Mouse (Mus musculus) monocyte, adult 2 months (primary cell): ENCODE results near the gene Sh3pxd2a.

Source experiments
- DNase-seq, 2 experiments: peaks; one replicate each; pipeline ENCODE4 v3.0.0; 2022; ENCODE audit warnings: low spot score in 2 of 2, low read depth in 1 of 2

The Sh3pxd2a gene

DNA sequence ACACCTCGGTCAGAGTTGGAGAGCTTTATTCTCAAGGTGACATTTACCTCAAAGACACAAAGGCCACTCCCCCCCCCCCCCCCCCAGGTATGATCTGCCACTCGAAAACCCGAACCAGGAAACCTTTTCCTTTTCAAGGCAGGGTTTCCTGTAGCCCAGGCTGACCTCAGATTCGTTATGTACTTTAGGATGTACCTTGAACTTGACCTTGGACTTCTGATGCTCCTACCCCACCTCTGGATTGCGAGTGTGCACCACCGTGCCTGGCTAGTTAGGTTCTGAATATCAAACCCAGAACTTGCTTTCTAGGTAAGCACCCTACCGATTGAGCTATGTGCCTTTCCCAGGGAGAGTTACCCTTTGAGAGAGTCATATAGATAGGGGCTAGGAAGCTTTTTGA, 215.9 kb downstream of the Sh3pxd2a start:
- DNase-seq: no peak

DNA sequence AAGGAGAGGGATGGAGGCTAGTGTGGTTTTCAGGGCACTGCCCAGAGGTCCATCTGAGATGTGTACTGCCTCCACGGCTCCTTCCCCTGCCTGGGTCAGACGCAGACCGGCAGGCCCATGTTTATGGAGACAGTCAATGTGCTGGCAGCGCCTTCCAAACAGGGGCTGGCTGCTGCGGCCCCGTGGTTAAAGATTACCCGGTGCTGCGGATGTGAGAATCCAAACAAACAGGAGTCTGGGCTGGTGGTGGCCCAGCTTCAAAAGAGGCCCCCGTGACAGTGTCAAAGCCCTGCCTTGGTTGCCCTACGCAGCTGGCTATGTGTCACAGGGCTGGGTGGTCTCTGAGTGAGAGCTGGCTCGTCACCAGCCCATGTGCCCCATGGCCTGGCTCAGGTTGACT, 216.4 kb downstream of the Sh3pxd2a start:
- DNase-seq: no peak

DNA sequence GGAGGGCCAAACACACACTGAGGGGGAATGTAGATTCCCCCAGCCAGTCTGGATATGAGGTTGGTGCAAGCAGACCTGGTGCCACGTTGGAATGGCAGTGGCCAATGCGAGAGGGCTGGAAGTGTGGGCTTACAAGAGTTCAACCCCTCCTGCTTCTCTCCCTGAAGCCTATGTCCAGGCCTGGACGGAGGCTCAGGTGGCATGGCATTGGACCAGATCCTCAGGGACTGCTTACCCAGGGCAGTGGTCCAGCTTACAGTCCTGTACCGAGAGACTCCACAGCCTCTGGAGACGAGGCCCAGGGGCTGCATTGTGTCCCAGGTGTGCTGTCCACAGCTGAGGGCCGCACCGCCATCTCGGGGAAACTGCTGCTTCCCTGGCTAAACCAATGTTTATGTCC, 218.7 kb downstream of the Sh3pxd2a start:
- DNase-seq: no peak

DNA sequence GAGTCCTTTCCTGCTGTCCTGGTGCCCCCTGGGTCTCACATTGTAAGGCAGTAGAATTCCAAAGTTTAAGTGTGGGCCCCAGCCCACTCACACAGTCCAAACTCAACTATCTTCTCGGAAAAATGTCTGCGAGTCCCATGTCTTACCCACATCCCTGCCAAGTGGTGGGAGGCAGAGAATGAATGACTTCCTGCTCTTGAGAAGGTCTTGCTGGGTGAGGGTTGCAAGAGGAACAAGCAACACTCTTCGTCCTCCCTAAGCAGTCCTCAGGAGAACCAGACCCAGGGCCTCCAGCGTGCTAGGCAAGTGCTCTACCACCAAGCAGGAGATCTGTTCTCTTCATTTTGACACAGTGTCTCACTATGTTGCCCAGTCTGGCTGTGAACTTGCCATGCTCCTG, 222.0 kb downstream of the Sh3pxd2a start:
- DNase-seq: no peak

DNA sequence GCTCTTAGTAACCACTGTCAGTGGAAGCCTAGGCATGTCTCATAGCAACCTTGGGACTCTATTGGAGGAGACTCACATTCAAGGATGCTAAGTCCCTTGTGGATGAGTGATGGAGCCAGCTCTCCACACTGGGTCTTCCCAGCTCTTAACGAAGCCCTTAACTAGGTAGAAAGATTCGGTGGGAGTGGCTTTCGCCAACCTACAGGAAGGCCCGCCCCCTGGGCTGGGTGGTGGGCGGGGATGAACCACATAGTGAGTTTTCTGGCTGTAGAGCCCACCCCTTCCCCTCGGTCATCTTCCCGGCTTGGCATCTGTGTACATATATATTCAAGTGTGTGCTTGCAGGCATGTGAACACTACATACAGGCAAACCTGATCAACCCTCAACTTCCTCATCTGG, 223.2 kb downstream of the Sh3pxd2a start:
- DNase-seq: no peak

DNA sequence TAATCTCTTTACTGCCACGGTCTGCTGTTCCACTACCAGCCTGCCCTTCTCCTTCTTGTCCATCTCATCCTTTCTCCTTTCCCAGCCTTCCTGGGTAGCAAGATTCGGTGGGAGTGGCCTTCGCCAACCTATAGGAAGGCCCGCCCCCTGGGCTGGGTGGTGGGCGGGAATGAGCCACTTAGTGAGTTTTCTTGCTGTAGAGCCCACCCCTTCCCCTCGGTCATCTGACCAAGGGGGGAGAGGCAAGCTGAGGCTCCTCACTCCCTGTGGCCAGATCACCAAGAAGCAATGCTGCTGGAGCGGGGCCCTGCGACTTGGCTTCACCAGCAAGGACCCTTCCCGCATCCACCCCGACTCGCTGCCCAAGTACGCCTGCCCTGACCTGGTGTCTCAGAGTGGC, 224.1 kb downstream of the Sh3pxd2a start:
- DNase-seq: no peak

DNA sequence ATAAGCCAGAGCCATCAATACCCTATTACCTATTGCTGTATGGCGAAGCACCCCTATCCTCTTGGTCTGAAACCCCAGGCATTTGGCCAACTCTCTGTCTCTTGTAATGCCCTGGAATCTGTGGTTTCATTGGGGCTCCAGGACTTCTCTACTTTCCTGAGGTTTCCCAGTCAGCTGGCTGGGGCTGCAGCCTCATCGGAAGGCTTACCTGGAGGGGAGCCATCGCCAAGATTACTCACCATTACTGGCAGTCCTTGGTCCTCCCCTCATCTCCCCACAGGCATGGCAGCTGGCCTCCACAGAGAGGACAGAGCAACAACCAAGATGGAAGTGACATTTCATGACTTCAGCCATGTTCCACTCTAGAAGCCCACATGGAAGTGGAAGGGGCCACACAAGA, 231.1 kb downstream of the Sh3pxd2a start:
- DNase-seq: no peak

DNA sequence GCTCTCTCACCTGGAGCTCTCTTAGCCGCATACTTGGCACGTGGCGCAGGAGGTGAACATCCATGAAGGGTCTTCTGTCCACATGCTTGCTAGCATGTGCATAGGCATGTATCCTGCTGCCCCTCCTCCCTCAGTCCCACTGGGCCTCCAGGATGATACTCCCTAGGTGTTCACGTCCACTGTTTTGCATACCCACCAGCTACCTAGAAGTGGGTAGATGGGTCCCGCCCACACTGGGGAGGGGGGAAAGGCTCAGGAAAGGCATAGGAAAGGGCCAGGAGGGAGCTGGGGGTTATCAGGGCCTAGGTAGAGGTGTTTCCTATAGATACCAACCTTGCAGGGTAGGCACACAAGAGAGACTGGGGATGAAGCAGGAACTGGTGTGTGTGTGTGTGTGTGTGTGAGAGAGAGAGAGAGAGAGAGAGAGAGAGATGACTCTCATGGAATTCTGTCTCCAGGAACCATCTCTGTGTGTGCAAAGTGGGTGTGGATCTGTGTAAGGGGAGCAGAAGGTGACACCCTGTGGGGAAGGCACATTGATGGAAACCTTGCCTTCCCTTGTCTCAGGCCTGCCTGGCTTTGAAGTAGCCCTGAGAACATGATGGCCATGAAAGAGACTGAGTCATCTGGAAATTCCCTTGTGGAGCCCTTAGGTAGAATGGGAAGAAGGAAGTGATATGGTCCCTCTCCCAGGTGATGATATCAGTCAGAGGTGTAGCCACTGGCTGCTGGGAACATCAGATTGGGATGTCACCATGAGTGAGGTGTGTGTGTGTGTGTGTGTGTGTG, 231.9 kb downstream of the Sh3pxd2a start:
- no peak for DNase-seq

- no peak for DNase-seq
Measured at GRCm38 (mm10) chr19:47231389-47231788, 232.8 kb downstream of the Sh3pxd2a start.

DNA sequence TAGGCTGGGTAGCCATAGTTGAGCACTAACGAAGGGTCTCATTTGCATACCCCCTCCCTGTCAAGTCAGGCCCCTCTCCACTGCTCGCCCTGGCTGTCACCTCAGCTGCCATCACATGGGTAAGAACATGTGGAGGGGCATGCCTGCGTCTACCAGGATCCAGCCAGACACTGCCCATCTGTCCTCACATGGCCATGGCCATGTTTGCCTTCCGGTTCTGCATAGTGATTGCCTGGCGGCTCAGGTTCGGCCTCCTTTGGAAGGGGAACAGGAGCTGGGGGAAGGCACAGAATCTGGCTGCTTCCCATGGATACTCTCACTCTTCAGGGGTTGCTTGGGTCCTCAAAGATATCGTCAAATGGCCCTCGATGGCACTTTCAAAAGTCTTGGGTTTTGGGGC, 233.5 kb downstream of the Sh3pxd2a start:
- DNase-seq: no peak

DNA sequence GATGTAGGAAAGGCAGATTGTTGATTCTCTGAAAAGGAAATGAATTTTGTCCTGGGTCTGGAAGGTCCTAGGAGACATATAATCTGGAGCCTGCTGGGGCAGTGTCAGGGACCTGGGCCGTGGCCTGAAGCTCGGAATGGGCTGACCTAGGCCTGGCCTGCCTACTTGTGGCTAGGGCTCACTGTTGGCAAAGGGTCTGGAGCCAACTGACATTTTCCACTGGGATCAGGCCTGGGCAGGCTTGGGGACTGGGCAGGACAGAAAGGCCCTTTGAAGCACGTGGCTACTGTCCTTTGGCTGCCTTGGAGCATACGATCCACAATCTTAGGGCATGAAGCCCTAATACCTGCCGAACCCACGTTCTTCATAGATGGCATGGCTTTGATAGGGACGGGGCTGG, 234.1 kb downstream of the Sh3pxd2a start:
- DNase-seq: no peak

DNA sequence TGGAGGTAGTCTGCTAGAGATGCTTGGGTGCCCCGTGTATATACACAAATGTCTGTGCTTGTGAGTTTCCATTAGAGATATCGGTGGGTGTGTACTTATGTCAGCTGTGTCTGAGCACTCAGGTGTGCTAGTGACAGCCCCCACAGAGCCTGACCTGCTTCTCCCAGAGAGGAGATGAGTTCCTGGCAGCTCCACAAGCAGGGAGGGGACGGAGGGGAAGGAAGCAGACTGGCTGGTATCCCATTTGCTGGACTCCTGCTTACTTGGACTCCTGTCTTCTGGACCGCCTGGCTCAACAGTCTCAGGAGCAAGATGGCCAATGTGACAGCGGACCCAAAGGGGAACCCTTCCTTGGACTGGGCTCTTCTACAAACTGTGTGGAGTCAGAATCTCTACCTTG, 234.7 kb downstream of the Sh3pxd2a start:
- DNase-seq: no peak

DNA sequence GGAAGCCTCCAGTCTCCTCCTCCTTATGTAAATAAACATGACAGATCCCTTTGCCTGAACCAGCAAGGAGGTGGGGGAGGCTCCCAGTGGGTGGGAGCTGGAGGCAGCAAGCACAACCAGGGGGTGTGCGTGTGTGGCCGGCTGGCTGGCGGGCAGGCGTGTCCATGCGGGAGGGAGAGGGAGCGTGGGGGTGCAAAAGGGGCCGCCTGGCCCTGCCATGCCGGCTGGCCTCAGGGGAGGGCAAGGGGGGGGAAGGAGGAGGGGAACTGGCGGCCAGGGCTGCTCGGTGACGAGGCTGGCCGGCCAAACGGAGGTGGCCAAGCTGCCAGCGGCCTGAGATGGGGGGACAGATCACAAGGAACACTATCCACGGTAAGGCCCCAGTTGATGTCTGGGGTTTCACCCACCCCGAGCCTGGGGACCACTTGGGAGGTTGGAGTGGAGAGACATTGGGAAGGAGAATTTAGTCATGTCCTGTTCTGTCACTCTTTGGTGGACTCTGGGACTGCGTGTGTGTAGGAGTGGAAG, 235.4 kb downstream of the Sh3pxd2a start:
- no peak for DNase-seq

DNA sequence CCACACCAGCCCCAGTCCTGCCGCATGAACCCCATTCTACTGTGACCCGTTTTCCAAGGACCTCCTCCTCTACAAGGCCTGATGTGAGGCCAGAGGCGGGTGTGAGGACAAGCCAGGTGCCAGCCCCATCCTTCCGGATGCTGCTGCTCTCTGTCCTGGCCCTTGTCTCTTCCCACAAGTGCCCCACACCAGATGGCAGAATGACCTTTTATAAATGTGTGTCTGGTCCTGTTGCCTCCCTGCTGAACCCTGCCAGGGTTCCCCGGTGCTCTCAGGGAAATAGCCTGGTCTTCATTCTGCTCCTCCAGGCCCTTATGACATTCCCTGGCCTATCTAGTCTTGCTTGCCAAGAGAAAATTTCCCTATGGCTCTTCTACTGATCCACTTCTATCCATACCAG, 238.4 kb downstream of the Sh3pxd2a start:
- no peak for DNase-seq

DNA sequence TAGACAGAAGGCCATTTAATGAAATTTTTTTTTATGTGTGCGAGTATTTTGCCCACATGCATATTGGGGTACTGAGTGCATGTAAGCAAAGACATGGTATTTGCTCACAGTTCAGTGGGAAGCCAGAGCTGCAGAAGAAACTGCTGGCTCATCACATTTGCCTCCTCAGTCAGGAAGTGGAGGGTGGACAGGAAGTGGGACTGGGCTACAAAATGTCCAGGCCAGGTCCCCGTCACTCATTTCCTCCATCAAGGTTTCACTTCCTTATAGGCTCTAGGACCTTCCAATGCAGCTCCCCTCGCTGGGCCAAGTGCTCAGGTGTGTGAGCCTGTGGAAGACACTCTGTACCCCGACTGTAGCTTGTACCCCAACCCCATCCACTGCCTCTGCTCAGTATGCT, 239.5 kb downstream of the Sh3pxd2a start:
- DNase-seq: peak; percentile 35 to 48

GRCm38 (mm10) chr19:47222841-47223557, 241.2 kb downstream of the Sh3pxd2a start:
- no peak for DNase-seq

GRCm38 (mm10) chr19:47222154-47222840, 241.9 kb downstream of the Sh3pxd2a start:
- no peak for DNase-seq

- DNase-seq: no peak
Measured at GRCm38 (mm10) chr19:47221500-47222153, 242.6 kb downstream of the Sh3pxd2a start.

GRCm38 (mm10) chr19:47221006-47221405, 243.2 kb downstream of the Sh3pxd2a start:
- no peak for DNase-seq

DNA sequence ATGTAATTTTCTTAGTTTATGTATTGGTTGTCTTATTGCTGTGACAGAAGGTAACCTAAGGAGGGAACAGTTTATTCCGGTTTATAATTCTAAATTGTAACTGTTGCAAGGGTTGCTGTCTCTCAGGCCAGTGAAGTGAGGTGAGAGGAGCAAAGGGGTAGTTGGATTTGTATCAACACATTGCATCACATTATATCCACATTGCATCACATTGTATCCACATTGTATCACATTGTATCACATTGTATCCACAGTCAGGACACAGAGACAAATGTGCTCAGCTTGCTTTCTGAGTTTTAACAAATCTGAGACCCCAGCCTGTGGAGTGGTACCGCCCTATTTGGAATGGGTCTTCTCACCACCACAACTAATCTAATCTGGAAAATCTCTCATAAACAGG, 244.0 kb downstream of the Sh3pxd2a start:
- no peak for DNase-seq

- DNase-seq: no peak
Measured at GRCm38 (mm10) chr19:47219622-47220021, 244.6 kb downstream of the Sh3pxd2a start.
